Mouse (Mus musculus): ENCODE data around the gene Rab13.
"Not testable (repeated sequence)": the region's sequence is repeated elsewhere in the genome, so short reads cannot be mapped to it uniquely, and the experiment has no call there.

DNA sequence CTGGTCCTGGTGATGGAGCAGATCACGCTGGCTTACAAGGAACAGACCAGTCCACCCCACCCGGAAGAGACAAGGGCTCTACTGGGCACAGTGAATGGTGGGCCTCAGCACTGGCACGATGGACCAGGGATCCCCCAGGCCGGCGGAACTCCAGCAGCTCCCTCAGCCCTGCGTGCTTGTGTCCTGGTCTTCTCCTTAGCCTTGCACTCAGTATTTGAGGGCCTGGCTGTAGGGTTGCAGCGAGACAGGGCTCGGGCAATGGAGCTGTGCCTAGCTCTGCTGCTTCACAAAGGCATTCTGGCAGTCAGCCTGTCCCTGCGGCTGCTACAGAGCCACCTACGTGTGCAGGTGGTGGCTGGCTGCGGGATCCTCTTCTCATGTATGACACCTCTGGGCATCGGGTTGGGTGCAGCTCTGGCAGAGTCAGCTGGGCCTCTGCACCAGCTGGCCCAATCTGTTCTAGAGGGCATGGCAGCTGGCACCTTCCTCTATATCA, 38.3 kb downstream of the Rab13 start:
- TF ChIP-seq CTCF, EP300 (IDR thresholded peaks at IDR 0.05; ENCODE audit: low read depth): not testable (repeated sequence)

Measured in liver, embryonic 14.5 days (tissue).